Mouse (Mus musculus) CD4-positive, CD25-positive, alpha-beta regulatory T cell, adult 4 months (primary cell): ENCODE data around the gene Trpm5. TPM values are rescaled to one million over a fixed set of nuclear protein-coding genes. Genes with fewer than 3 reads are reported as not detected.

ENCODE experiments used
- ATAC-seq: one replicate; pipeline ENCODE4 v1.8.0; 2017
- polyA plus RNA-seq, 2 experiments: library from polyadenylated mRNA; unstranded; fragments of 100-300 nt; shearing (Covaris generic); gene quantifications; one replicate each; pipeline ENCODE4 v1.2.1; 2017

The Trpm5 gene
- polyA plus RNA-seq, 2 experiments from 2014 or later: not detected

DNA sequence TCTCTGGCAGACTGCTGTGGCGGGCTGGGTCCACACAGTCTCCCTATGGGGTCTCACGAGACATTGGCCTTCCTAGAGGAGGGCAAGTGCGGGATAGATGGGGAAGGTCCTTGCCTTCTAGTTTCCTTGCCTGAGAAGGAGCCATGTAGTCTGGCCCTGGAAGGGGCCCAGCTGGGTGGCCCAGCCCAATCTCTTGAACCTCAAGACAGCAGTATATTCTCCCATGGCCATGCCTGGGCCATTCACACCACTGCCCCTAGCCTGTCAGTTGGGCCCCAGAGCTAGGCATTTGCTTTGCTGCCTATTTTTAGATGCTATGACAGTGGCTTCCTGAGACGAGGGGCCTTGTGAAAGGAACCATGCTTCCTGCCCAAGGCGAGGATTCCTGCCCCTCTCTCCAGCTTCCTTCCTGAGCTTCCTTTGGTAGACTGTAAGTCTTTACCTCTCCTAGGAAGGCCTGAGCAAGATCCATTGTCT lies 36.2 kb downstream of the Trpm5 start:
- no peak for ATAC-seq

- ATAC-seq: no peak
These were observed 36.7 kb downstream of the Trpm5 start for GRCm38 (mm10) chr7:143057667-143058220.

DNA sequence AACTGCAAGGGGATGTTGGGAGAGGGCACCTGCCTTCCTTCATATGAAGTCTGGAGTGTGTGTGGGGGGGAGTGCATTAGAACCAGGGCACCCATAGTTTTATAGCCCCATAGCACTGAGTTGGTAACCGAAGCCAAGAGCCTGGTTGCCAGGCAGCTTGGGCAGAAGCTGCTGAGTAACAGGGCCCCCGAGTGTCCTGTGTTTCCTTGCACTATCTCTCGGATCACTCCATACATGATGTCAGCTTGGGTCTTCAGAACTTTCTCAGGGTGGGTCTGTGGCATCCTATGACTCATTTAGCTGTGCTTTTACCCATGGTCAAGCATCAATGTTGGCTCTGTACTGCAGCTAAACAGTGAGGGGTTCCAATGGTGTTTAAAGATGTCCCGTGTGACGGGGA lies 37.4 kb downstream of the Trpm5 start:
- ATAC-seq: no peak

DNA sequence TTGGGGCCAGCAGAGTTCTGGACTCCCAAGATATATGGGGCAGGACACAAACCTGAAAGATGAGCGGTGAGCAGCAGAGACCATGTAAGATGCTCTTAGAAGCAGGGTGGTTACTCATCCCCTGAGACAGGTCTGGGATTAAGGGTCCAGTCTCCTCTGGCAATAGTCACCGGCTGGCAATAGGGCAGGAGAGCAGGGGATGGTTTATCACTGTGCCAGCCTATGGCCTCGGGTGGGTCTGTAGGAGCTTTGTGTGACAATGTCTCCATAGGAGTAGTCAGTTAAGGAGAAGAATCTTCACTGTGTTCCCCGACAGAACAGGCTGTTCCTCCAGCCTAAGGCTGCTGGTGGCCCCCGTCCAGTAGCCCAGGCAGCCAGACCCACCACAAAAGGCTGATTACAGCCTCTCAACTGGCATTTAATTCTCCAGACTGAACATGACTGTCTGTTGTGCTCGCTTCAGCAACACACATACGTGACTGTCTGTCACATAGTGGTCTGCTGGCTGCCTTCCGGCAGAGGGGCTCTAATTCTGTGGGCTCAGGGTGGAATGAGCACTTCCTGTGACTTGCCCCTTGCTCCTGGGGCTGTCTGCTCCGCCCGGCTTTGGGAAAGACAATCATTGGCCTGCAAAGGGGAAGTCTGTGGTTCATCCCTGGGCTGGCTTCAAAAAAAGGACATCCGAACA lies 38.8 kb downstream of the Trpm5 start:
- no peak for ATAC-seq

GRCm38 (mm10) chr7:143055001-143055400 lies 39.4 kb downstream of the Trpm5 start:
- ATAC-seq: no peak

DNA sequence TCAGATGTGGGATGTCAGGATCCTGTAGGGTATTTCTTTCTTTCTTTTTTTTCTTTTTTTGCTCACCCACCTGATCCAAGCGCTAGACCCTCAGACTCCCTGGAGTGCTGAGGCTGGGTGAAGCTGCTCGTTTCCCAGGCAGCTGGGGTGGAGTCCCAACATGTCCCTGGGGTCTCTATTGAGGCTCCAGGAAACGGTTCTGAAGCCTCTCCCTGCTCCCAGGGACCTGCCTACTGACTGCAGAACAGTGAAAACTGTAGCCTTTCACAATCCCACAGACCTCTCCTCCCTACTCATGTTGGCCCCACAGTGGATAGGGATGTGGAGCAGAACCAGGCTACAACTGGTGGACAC lies 39.9 kb downstream of the Trpm5 start:
- ATAC-seq: no peak

DNA sequence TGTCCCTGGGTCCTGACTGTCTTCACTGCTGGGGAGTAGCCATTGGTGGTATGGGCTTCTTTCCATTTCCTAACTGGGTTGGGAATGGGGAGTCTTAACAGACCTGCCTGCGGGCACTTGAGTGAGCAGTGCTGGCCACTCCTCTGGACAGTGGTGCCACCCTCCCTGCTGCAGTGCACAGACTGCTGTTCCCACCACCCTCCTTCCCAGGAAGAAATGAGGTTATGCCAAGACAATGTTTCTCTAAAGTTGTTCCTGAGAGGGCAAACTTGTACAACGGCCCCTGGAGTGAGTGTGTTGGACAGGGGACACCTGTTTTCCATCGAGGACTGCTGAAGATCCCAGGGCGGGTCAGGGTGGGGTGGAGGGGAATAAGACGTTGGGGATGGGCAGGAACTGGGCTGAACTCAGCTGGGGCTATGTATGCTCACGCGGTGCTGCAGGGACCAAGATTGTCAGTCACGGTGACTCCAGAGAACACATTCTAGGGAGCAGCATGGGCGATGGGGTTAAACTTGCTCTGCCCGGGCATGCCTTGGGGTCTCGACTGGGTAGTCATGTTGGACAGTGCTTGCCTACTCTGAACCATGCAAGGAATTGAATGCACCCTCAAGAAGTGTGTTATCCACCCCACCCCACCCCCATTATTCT lies 40.4 kb downstream of the Trpm5 start:
- no peak for ATAC-seq

- peak; percentile 53 for ATAC-seq
These were observed 41.2 kb downstream of the Trpm5 start for GRCm38 (mm10) chr7:143053008-143053899.

DNA sequence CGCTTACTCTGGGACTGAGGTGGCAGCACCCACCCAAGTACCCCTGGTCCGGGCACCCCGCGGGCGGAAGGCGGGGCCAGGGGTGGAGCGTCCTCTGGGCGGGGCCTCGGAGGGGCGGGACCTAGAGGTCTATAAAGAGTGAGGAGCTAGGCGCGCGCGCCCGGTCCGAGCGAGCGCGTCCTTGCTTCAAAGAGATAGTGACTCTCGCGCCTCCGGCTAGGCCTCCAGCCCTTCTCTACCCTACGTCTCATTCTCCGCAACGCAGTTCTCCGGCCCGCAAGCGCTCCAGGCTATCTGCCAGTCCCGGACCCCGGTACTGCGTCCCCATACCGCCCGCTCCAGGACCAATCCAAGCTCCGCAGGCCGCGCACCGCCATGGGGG lies 41.8 kb downstream of the Trpm5 start, which contains the start of gene Cd81:
TSS of gene Cd81 (plus strand) at position 114 of the 382 bp plus-strand sequence.
- peak; percentile 83 for ATAC-seq

DNA sequence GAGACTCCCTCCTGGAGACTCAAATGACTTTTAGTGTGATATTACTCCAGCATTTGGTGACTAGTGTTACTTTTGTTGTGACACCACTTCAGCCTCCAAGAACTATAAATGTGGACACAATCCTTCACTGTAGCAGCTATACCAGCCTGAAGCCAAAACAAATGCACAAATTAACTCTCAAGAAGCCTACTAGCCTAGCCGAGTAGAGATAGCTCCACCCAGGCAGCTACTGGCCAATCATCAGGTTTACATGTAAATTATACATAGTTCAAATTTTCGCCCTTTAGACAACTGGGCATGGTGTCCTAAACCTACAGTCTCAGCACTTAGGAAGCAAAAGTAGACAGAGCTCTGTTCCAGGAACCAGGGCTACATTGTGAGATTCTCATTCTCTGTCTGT lies 43.1 kb downstream of the Trpm5 start:
- no peak for ATAC-seq

GRCm38 (mm10) chr7:143049841-143050816 lies 44.3 kb downstream of the Trpm5 start:
- ATAC-seq: no peak

DNA sequence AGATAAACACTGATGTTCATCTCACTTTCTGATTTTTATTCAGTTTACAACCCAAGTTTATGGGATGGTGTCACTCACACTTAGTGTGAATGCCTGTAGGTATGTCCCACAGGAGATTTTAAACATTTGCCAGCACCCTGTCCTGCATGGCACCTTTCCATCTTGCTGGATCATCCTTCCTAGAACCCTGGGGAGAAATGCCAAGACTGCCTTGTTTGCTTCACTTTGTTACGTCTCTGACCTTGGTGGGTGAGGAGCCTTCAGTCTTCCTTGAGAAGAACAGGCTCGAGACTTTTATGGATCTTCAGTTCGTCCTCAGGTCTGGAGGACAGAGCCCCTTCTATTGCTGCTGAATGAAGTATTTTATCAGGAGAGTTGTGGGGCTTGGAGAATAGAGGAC lies 45.1 kb downstream of the Trpm5 start:
- ATAC-seq: no peak

DNA sequence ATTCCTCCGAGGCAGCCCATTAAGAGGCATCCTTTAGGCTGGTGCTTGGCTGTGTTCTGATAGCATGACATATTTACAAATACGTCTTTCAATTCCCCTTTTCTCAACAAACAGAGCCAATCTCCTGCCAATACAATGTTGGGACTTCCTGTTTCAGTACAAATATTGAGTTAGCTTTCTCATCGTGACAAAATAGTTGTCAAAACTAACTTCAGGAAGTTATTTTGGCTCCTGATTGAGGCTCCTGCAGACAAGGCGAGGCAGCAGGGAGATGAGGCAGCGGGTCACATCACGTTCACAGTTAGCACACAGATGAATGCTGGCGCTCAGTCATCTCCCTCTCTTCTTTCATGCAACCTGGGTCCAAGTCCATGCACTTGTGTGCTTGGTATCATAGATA lies 48.1 kb downstream of the Trpm5 start:
- no peak for ATAC-seq

GRCm38 (mm10) chr7:143044826-143045206 lies 49.6 kb downstream of the Trpm5 start:
- no peak for ATAC-seq

DNA sequence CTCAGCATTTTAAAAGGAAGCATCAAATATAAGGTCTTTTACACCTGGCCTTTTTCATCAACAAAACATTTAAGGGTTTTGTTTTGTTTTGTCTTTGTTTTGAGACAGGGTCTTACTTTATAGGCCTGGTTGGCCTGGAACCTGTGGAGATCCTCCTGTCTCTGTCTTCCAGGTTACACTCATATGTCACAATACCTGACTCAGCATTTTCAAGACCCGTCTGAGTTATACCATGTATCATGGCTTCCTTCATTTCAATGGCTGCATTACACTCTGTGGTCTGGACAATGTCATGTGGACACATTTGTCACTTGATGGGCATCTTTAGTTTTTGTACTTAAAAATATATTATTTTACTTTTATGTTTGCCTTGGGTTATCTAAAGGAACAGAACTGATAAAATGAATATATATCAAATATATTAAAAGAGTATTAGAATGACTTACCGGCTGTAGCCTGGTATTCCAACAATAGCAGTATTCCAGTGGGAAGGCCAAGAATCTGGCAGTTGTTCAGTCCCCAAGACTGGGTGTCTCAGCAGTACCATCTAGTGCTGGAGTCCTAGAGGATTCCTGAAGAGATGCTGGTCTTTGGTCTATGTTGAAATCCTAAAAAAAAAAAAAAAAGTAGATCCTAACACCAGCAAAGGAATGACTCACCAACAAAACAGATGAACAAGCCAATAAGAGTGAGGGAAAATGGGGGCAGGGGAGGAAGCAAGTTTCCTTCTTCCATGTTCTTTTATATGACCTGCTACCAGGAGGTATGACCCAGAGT lies 50.2 kb downstream of the Trpm5 start:
- no peak for ATAC-seq

DNA sequence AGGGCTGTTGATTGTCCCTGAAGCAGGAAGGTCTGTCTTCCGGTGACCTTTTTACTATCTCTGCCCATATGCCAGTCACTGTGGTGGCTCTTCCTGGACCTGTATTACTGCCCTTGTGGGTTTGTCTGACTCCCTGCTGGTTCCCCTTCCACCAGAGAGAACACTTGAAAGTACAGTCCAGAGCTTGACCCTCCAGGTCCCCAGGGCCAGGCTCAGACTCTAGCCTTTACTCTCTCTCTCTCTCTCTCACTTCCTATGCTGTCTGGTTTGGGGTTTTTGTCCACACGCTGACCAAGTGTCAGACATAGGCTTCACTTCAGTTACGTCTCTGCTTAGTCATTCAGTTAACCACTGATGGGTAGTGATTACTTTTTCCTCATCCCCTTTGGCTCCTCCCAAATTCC lies 51.5 kb downstream of the Trpm5 start:
- no peak for ATAC-seq

DNA sequence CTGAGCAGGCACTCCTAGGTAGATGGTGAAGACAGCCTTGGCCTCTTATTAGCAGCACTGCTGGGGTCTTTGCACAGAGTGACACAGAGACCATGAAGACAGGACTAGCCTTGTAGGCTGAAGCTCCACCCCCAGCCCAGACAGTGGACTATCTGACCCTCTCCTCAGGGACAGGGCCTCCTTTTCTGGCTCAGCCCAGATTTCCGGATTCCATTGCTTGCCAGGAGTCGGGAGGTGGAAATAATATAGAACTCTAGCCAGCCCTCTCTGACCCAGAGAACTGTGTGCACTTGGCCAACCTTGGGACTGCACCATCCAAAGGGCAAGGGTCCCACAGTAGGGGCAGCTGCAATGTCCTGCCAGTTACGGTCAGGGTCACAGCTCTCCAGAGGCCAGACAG lies 52.4 kb downstream of the Trpm5 start:
- no peak for ATAC-seq

- no peak for ATAC-seq
These were observed 53.2 kb downstream of the Trpm5 start for GRCm38 (mm10) chr7:143041138-143041822.

DNA sequence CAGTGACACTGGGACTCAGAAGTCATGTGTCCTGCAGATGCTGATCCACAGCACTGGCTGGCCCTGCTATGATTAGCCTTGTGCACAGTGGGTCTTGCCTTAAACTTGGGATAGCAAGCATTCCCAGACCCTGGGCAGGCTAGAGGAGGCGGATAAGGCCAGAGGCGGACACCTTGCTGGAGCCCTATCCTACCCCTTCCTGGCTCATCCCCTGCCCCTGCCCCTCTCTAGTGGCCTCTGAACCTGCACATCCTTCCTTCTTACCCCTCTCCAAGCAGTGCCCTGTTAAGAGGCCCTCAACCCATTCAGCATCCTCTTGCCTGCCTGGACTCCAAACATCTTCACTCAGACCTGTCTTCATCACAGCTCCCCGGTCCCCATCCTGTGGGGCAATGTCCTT lies 53.9 kb downstream of the Trpm5 start:
- ATAC-seq: no peak

- peak; percentile 58 for ATAC-seq
These were observed 56.1 kb downstream of the Trpm5 start for GRCm38 (mm10) chr7:143038174-143038931.
